Mouse (Mus musculus): ENCODE results near the gene Rnf111.

The Rnf111 gene

GRCm38 (mm10) chr9:70395617-70396016, 107.9 kb downstream of the Rnf111 start:
- DNase-seq (ENCODE audit: low spot score), result no peak

- no peak for DNase-seq (ENCODE audit: low spot score)
Observed at GRCm38 (mm10) chr9:70392563-70392907, 111.0 kb downstream of the Rnf111 start.

- DNase-seq (ENCODE audit: low spot score), result no peak
Observed at GRCm38 (mm10) chr9:70391660-70392562, 111.6 kb downstream of the Rnf111 start.

GRCm38 (mm10) chr9:70391042-70391441, 112.5 kb downstream of the Rnf111 start:
- DNase-seq (ENCODE audit: low spot score), result no peak

- no peak for DNase-seq (ENCODE audit: low spot score)
Observed at GRCm38 (mm10) chr9:70389548-70389947, 114.0 kb downstream of the Rnf111 start.

GRCm38 (mm10) chr9:70387410-70388119, 116.0 kb downstream of the Rnf111 start:
- DNase-seq (ENCODE audit: low spot score), result no peak

GRCm38 (mm10) chr9:70384958-70385728, 118.4 kb downstream of the Rnf111 start:
- DNase-seq (ENCODE audit: low spot score), result no peak

- DNase-seq (ENCODE audit: low spot score), result no peak
Observed at GRCm38 (mm10) chr9:70384494-70384893, 119.0 kb downstream of the Rnf111 start.

GRCm38 (mm10) chr9:70383750-70384149, 119.8 kb downstream of the Rnf111 start:
- no peak for DNase-seq (ENCODE audit: low spot score)

- no peak for DNase-seq (ENCODE audit: low spot score)
Observed at GRCm38 (mm10) chr9:70382091-70382490, 121.4 kb downstream of the Rnf111 start.

GRCm38 (mm10) chr9:70379502-70380467, 123.7 kb downstream of the Rnf111 start:
- no peak for DNase-seq (ENCODE audit: low spot score)

Measured in testis, postnatal 14 days (tissue).